Mouse (Mus musculus): ENCODE data around the gene Ankub1.

Gene Ankub1

GRCm38 (mm10) chr3:57625275-57625997 is 67.2 kb downstream of the Ankub1 start:
- Histone ChIP-seq H3K4me3 (replicated peaks; ENCODE audit: low read length) (no peak overlapping the region), H3K4me1 (replicated peaks; ENCODE audit: low read depth, low read length) (peaks cover 5% of the 10 kb centered on the region), H3K27me3 (ENCODE audit: insufficient read depth, low read length) (no peaks in the 10 kb centered on the region), H3K36me3 (ENCODE audit: insufficient read depth, low read length) (no peaks in the 10 kb centered on the region), H3K9me3 (ENCODE audit: low read length) (no peaks in the 10 kb centered on the region)
- peak; percentile 70 for TF ChIP-seq CTCF (conservative IDR thresholded peaks at IDR 0.05; ENCODE audit: low read length)
- TF ChIP-seq POU5F1 (IDR thresholded peaks at IDR 0.05; ENCODE audit: borderline replicate concordance, low read length): no peak
- TF ChIP-seq NANOG (IDR thresholded peaks at IDR 0.05; ENCODE audit: borderline replicate concordance, low read length): no peak

DNA sequence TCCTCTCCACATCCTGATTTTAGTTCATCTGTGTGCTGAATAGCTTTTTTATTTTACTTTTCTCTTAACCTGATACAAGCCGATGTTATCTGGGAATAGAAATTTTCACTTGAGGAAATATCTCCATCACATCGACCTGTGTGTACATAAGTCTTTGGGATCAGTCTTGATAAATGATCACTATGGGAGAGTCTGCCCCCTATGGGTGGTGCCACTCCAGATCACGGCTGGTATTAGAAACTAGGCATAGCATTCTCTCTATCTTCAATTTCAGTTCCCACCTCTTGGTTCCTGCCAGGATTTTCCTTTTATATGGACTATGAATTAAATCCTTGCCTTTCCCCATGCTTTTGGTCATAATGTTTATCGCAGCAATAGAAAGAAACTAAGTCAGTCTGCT is 72.9 kb downstream of the Ankub1 start:
- TF ChIP-seq NANOG (IDR thresholded peaks at IDR 0.05; ENCODE audit: borderline replicate concordance, low read length) (no peak), CTCF (conservative IDR thresholded peaks at IDR 0.05; ENCODE audit: low read length) (peak; percentile 63)
- H3K36me3 ChIP-seq (ENCODE audit: insufficient read depth, low read length): no peaks in the 10 kb centered on the region
- peaks cover 3% of the 10 kb centered on the region; the same call in 1 of the 2 replicates for H3K4me1 ChIP-seq (replicated peaks; ENCODE audit: low read depth, low read length)
- no peaks in the 10 kb centered on the region for H3K9me3 ChIP-seq (ENCODE audit: low read length)
- H3K27me3 ChIP-seq (ENCODE audit: insufficient read depth, low read length): no peaks in the 10 kb centered on the region
- no peak overlapping the region for H3K4me3 ChIP-seq (replicated peaks; ENCODE audit: low read length)

DNA sequence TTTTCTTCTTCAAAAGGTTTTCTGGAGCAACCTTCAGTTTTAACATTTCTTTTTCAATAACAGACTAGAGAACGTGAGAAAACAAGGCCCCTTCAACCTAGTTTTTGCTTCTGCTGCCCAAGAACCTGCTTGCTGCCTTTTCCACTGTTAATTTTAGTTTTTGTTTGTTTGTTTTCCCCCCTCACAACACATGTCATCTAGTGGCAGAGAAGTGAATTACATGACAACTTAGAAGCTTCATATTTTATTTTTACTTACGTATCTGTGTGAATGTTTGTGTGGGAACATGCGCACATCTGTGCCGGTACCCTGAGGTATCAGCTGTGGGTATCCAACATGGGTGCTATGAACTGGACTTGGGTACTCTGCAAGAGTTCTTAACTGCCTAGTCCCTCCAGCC is 76.9 kb downstream of the Ankub1 start:
- TF ChIP-seq NANOG (IDR thresholded peaks at IDR 0.05; ENCODE audit: borderline replicate concordance, low read length): no peak
- TF ChIP-seq CTCF (conservative IDR thresholded peaks at IDR 0.05; ENCODE audit: low read length): peak; percentile 46
- H3K36me3 ChIP-seq (ENCODE audit: insufficient read depth, low read length): no peaks in the 10 kb centered on the region
- H3K9me3 ChIP-seq (ENCODE audit: low read length): peaks cover 5% of the 10 kb centered on the region
- no peak overlapping the region for H3K4me3 ChIP-seq (replicated peaks; ENCODE audit: low read length)
- H3K27me3 ChIP-seq (ENCODE audit: insufficient read depth, low read length): 0 out of 2 replicates have a peak, but pooled peaks cover under 1% of the 10 kb centered on the region
- peaks cover 11% of the 10 kb centered on the region; the same call in 1 of the 2 replicates for H3K4me1 ChIP-seq (replicated peaks; ENCODE audit: low read depth, low read length)

DNA sequence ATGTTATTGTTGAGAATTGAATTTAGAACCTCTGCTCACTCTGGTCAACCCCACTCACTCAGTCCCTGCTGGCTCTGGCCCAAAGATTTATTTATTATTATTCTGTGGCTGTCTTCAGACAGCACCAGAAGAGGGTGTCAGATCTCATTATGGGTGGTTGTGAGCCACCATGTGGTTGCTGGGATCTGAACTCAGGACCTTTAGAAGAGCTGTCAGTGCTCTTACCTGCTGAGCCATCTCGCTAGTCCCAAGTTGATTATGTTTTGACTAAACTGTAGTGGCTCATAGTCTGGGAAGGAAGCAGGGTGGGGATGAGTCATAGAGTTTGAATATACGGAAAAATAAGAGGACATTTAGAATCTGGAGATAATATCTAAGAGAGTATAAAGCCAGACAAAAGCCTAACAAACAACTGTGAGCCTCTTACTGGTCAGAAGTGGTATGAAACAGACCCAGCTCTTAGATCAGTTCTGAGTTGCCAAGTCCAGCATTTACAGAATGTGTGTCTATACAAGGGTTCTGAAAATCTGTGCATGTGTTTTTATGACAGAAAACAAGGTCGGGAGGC is 80.1 kb downstream of the Ankub1 start:
- H3K4me3 ChIP-seq (replicated peaks; ENCODE audit: low read length): no peak overlapping the region
- peaks cover 5% of the 10 kb centered on the region for H3K9me3 ChIP-seq (ENCODE audit: low read length)
- no peaks in the 10 kb centered on the region for H3K36me3 ChIP-seq (ENCODE audit: insufficient read depth, low read length)
- H3K4me1 ChIP-seq (replicated peaks; ENCODE audit: low read depth, low read length): peaks cover 8% of the 10 kb centered on the region; the same call in 1 of the 2 replicates
- 0 out of 2 replicates have a peak, but pooled peaks cover 4% of the 10 kb centered on the region for H3K27me3 ChIP-seq (ENCODE audit: insufficient read depth, low read length)
- no peak for TF ChIP-seq NANOG (IDR thresholded peaks at IDR 0.05; ENCODE audit: borderline replicate concordance, low read length)
- TF ChIP-seq CTCF (conservative IDR thresholded peaks at IDR 0.05; ENCODE audit: low read length): no peak
- no peak for TF ChIP-seq POU5F1 (IDR thresholded peaks at IDR 0.05; ENCODE audit: borderline replicate concordance, low read length)

DNA sequence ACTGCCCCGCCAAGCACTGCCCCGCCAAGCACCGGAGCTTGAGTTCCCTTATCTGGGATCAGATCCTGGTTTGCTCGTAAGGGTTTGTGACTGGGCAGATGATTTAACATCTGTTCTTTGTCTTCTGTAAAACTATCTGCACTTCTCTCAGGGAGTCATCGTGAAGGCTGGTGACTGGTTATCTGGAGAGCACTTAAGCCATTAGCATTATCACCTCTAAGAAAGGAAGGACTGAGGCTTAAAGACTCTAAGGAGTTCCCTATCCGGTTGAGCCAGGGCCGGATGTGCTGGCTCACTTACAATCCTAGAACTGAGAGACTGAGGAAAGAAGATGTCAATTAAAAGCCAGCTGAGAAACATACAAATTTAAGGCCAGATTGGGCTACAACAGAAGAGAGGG is 80.8 kb downstream of the Ankub1 start:
- H3K36me3 ChIP-seq (ENCODE audit: insufficient read depth, low read length): no peaks in the 10 kb centered on the region
- H3K9me3 ChIP-seq (ENCODE audit: low read length): peaks cover 5% of the 10 kb centered on the region
- H3K27me3 ChIP-seq (ENCODE audit: insufficient read depth, low read length): 0 out of 2 replicates have a peak, but pooled peaks cover 4% of the 10 kb centered on the region
- no peak overlapping the region for H3K4me3 ChIP-seq (replicated peaks; ENCODE audit: low read length)
- TF ChIP-seq CTCF (conservative IDR thresholded peaks at IDR 0.05; ENCODE audit: low read length): no peak
- TF ChIP-seq NANOG (IDR thresholded peaks at IDR 0.05; ENCODE audit: borderline replicate concordance, low read length): no peak
- no peak for TF ChIP-seq POU5F1 (IDR thresholded peaks at IDR 0.05; ENCODE audit: borderline replicate concordance, low read length)
- peaks cover 8% of the 10 kb centered on the region; the same call in 1 of the 2 replicates for H3K4me1 ChIP-seq (replicated peaks; ENCODE audit: low read depth, low read length)
